Mouse (Mus musculus) T-helper 2 cell (primary cell): ENCODE measurements at regions not wholly inside any gene's neighbourhood (a gene's known extent, or its start where the extent isn't known, plus 50 kb on each side); places are given as distances from the start of the nearest gene placed in this dataset.

Experiments
- in situ Hi-C: fragments of 300-600 bp; cut with MboI, MseI; formaldehyde crosslinking; loops from one replicate; pipeline ENCODE4 v1.15.1; 2025; ENCODE audit warnings: high pct_unique_total_duplicates

DNA sequence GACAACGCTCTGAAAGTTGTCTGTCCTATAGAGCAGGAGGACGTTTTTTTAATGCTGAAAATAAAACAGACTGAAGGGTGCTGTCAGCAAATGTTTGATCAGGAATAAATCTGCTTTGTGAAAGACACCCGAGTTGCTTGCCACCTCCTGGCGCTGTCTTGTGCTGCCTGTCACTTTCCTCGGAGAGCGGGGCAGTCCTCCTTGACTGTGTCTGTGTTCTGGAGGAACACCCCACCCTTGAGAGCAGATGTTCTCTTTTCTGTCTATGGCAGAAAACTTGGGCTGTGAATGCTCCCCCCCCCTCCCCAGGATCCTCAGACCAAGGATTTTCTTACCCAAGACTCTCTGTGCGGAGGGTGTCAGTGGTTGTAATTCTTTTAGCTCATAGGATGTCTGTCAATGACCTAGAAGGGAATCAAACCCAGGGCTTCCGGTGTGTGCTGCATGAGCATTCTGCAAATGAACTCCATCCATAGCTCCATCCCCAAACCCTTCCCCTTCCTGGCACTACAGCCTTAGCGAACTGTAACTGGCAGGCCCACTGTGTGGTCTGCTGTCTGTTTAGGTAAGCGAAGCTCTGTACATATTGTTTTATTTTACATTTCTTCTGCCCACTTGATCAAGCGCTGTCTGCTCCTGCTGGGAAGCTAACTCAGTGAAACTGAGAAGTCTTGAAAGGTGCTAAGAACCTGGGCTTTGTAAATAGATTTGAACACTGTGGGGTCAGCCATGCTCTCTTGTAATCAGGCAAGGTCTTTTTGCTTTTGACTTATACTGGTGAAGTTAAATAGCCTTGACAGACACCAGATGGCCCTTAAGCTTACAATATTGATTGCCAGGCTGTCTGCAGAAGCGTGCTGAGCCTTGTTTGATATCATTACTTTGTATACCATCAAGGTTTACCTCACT lies 53.0 kb upstream of the Bach1 start:
- in situ Hi-C loops: loop anchor here (10.0 kb wide), 1 partner anchor 59 kb away; no protein-coding TSS in a partner anchor

DNA sequence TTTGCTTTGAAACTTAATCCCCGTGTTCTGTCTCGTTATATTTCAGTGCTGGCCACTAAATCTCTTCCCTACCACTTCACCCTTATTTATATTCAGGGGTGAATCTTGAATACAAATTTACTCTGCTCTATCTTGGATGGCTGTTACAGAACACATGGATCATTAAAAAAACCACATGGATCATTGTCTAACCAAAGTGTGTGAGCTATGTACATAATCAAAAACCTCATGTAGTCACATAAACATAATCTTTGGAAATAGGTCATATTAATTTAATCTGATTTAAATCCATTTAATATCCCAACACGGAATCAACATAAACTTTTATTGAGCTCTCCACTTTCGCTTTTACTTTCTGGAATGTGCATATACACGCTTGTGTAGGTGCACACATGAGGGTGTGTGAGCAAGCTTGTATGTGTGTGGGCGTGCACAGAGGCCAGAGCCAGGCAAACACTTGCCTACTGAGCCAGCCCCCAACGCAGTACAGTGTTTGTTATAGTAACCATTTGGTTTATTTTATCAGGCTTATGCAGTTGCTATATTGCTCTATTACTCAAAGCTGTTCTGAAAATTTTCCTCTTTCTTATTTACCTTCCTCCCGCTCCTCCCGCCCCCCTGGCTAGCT lies 52.2 kb upstream of the Bach1 start:
- in situ Hi-C loops: loop anchor here (10.0 kb wide), 1 partner anchor 58 kb away; no protein-coding TSS in a partner anchor
